Mouse (Mus musculus) kidney, adult 8-10 months (tissue): ENCODE results near the gene Ddr2.

ENCODE experiments used
- DNase-seq, 2 experiments: peaks; one replicate each; pipeline ENCODE4 v3.0.0; 2022

Ddr2 gene

DNA sequence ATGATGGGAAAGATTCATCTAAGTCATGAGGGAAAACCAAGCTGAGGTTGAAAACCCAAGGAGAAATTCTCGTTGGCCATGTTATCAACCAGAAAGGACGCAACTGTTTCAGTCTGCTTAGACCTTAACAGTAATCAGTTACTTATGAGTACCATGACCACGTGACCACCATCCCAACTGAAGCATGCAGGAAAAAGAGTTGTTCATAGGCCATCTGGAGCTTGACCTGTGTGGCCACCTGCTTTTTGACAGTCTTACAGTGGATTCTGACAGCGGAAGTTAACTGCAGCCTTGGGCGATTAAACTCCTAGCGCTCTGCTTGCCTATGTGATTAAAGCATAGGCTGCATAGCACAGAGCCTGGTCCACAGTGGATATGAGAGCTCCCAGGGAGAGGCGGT, 23.9 kb downstream of the Ddr2 start:
- peak; percentile 24 to 31 for DNase-seq

DNA sequence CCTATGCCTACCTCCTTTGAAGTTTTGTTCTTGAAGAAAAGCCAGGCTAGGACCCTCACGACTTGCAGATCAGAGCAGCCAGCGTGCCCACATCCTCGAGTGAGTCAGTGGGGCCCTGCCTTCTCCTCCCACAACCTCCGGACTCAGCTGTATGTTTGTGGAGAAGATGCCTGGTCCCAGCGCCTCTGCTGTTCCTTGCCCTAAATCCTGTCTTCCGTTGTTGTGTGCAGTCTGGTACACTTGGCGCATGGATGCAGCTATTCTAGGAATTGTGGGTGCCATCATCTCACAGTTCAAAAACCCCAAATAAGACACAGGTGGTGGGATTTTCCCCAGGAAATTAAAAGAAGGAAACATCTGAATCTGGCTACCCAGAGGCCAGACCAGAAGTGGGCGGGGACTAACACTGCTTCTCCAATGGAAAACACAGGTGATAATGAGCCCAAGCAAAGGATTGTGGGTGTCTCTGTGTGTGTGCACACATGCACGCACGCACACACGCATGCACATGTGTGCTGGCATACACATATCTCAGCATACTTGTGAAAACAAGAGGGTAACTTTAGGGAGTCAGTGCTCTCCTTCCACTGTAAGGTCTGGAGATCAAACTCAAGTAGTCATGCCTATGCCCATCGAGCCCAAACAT, 26.3 kb downstream of the Ddr2 start:
- DNase-seq: no peak

- DNase-seq: no peak
Observed at GRCm38 (mm10) chr1:170080907-170081306, 29.7 kb downstream of the Ddr2 start.

GRCm38 (mm10) chr1:170079465-170079864, 31.1 kb downstream of the Ddr2 start:
- no peak for DNase-seq

DNA sequence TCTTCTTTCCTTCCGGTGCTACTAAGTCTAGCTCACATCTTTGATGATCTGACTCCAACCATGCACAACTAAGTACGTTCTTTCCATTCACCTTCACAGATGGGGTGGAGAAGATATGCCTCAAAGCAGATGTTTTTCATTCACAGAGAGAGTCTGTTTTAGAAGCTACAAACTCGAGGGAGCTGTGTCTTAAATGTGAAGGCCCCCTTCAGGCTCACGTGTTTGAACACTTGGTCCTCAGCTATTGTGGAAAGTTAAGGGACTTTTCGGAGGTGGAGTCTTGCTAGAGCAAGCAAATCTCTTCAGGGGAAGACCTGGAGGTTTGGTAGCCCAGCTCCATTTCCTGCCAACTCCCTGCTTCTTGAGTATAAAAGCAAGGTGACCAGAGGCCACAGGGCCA, 34.2 kb downstream of the Ddr2 start:
- DNase-seq: no peak

DNA sequence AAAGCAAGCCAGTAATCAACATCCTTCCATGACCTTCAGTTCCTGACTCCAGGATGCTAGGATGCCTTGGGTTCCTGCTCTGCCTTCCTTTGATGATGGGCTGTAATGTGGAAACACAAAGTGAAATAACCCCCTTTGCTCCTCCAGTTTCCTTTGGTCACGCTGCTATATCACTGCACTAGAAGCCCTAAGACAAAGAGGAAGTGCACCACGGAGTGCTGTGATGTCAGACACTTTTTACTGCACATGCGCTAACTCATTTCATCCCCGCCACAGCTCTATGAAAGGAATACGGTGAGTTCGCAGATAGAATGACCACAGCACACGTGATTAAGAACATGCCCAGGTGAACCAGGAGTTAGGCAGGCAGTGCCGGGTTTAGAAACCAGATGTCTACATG, 36.8 kb downstream of the Ddr2 start:
- no peak for DNase-seq

- no peak for DNase-seq
Observed at GRCm38 (mm10) chr1:170069143-170069542, 41.4 kb downstream of the Ddr2 start.

GRCm38 (mm10) chr1:170065931-170066330, 44.6 kb downstream of the Ddr2 start:
- no peak for DNase-seq

DNA sequence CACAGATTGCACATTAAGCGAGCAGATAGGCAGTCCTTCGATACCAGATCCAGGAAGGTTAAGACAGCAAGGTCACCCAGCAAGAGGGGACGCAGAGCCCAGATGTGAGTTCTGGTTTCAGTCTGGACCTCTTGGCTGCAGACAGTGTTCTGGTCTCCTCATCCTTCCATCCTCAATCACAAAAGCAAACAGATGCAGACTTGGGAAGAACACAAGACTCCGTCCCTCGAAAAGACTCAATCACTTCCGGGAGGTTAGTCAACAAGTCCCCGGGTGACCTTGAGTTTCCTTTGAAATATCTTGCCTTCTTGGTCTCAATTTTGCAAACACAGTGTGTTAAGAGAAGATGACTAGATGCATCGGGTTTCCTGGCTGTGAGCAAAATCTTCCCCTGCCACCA, 45.6 kb downstream of the Ddr2 start:
- peak in 1 of 2 experiments; percentile 14 for DNase-seq

DNA sequence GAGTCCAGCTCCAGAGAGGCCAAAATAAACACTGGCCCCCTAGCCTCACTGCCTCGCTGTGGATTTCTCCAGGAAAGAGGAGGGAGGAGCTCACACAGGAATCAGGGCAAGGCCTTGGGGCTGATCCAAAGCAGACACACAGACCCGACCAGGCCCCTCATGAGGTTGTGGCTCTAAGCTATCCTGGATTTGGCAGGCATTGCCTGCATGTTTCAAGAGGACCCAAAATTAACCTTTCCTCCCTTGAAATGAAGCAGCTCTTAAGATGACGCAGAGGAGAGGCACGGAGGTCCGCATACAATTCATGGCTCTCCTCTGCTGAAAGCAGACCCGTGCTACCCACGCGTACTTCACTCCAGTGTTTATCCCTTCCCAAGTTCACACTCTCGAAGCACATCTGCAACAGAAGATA, 46.5 kb downstream of the Ddr2 start:
- DNase-seq: peak; percentile 44 to 61

GRCm38 (mm10) chr1:170060214-170060613, 50.3 kb downstream of the Ddr2 start:
- DNase-seq: no peak

- DNase-seq: no peak
Observed at GRCm38 (mm10) chr1:170059347-170059746, 51.2 kb downstream of the Ddr2 start.

- peak in 1 of 2 experiments; percentile 13 for DNase-seq
Observed at GRCm38 (mm10) chr1:170058051-170058450, 52.5 kb downstream of the Ddr2 start.

DNA sequence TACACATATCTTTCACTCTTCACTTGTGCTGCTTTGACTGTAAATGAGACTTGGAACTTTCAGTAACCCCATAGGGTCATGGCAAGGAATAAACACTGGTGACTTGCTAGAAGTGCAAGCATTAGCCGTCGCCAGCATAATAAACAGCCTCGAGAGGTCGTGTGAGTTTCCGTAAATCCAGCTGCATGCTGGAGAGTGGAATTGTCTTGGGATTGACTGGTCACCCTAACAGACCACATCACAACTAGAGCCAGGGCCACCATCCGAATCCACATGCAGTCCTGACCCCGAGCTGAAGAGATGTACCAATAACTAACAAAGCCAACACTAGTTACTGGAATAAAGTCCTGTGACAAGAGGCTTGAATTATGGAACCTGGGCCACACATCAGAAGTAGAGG, 53.0 kb downstream of the Ddr2 start:
- peak in 1 of 2 experiments; percentile 30 for DNase-seq

DNA sequence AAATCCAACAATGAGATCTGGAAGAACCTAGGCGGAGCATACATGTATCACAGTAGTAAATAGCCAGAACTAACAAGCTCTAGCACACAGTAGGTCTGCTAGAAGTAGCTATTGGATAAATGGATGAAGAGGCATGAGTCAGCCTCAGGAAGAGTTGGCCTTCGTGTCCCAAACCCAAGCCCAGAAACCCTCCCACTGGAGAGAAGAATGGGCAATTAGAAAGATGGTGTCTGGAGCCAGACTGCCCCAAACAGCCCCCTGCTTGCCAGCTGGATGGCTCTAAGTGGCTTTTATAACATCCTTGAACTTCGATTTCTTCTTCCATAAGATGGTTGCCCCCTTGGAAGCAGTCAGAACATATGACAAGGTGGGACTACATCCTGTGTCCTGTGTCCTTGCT, 53.6 kb downstream of the Ddr2 start:
- DNase-seq: no peak

DNA sequence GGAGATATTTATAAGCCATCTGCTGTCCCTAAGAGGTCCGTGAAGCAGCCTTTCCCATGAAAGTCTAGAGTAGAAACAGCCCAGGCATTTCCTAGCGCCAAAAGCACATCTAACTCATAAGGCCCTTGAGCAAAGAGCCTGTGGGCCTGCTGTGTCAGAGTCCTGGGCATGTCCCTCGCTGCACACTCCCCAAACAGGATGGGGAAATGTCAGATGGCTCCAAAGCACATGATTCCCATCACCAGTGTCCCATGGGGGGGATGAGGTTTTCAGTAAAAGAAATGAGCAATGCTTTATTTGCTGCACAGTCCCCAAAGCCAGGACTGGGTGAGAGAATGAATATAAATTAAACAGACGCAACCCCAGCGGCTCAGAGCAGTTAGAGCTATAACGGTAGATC, 54.3 kb downstream of the Ddr2 start:
- DNase-seq: peak in 1 of 2 experiments; percentile 28

- no peak for DNase-seq
Observed at GRCm38 (mm10) chr1:170052469-170053065, 58.0 kb downstream of the Ddr2 start.

- DNase-seq: peak in 1 of 2 experiments; percentile 73
Observed at GRCm38 (mm10) chr1:170051631-170052177, 58.9 kb downstream of the Ddr2 start.

DNA sequence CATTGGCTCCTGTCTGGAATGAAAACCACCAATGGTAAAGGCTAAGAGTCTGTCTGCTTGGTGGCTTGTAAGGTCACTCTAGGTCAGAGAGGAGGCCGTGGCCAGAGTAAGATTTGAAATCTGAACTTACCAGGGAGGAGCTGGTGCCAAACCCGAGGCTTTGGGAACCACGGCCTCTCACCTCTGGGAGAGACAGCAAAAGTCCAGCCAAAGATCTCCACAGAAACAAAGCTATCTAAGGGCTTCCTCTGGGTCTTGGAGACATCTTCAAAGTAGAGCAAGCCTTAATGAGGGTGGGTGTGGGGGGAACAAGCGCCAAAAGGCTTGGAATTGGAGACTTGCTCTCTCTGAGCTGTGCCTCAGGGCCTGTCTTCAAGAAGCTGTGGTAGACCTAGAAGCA, 62.1 kb downstream of the Ddr2 start:
- DNase-seq: no peak

DNA sequence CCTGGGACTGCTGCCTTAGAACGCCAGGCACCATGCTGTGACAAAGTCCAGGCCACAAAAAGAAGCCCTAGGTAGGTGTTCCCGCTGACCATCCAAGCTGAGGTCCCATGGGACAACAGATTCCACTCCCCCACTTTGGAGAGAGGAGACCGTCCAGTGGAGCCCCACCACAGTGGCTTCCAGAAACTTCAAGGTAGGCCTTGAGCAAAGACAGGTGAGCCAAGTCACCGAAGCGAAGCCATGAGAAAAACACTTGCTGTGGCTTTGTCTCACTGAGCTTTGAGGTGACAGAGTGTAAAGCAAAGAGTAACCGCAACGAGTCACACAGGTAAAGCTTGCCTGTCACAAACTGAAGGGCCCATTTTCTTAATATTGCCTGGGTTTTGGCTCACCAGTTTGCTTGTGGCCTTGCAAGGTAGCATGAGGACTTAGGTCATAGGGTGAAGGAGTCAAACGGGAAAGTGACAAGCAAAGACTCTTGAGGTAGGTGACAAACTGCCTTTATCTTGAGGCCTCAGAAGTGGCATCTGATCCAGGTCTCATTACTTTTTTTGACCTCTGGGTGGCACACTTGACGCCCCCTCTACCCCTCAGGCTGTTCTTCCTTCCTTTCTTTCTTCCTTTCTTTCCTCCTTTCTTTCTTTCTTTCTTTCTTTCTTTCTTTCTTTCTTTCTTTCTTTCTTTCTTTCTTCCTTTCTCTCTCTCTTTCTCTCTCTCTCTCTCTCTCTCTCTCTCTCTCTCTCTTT, 65.7 kb downstream of the Ddr2 start:
- DNase-seq: no peak

- no peak for DNase-seq
Observed at GRCm38 (mm10) chr1:170043753-170044152, 66.8 kb downstream of the Ddr2 start.

- DNase-seq: no peak
Observed at GRCm38 (mm10) chr1:170042996-170043395, 67.6 kb downstream of the Ddr2 start.

DNA sequence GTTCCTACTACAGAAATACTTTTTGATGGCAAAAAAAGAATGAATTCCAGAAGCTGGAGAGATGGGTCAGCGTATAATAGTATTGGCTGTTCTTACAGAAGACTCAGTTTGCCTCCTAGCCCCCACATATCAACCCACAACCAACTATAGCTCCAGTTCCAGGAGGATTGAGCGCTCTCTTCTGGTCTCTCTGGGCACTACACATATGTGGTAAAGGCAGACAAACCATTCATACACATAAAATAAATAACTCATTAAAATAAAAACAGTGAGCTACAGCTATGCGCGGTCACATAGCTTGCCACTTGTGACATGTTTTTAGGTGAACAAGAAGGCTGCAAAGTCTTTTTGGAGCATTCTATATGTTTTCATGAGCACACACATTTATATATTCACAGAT, 71.2 kb downstream of the Ddr2 start:
- DNase-seq: peak in 1 of 2 experiments; percentile 36

- no peak for DNase-seq
Observed at GRCm38 (mm10) chr1:170035575-170035974, 75.0 kb downstream of the Ddr2 start.
